Mouse (Mus musculus) gastrocnemius, adult 2 months (tissue): ENCODE measurements around the gene Sesn1. TPM values are rescaled to one million over a fixed set of nuclear protein-coding genes. Genes with fewer than 3 reads are reported as not detected.
"Not testable (repeated sequence)": the region's sequence is repeated elsewhere in the genome, so short reads cannot be mapped to it uniquely, and the experiment has no call there.

Source experiments
- DNase-seq: peaks from one replicate; pipeline ENCODE4 v3.0.0; 2022
- H3K27ac ChIP-seq: fragments of 200-600 bp; 2 replicates; pipeline ENCODE4 v1.8.1; 2022; ENCODE audit warnings: mild to moderate bottlenecking
- H3K4me3 ChIP-seq: fragments of 200-600 bp; 2 replicates; pipeline ENCODE4 v1.8.1; 2022; ENCODE audit warnings: mild to moderate bottlenecking, moderate library complexity
- CTCF ChIP-seq: fragments of 200-600 bp; IDR thresholded peaks from 2 replicates; pipeline ENCODE4 v1.8.1; 2022; ENCODE audit warnings: antibody characterized with exemption, mild to moderate bottlenecking, moderate library complexity
- intact Hi-C: fragments of 180-260 bp; cut with DNase I; formaldehyde crosslinking; loops from one replicate; pipeline ENCODE4 v1.15.1; 2025
- total RNA-seq, 2 experiments: library from RNA; stranded (reverse); gene quantifications; 2 replicates each; pipeline ENCODE4 v1.2.3; 2021

Sesn1 gene
- total RNA-seq, 2 experiments from 2014 or later = 18.5 to 52.7 TPM

GRCm38 (mm10) chr10:41809080-41809770, 510 bp upstream of the Sesn1 start:
- TF ChIP-seq CTCF = no peak
- peak; percentile 88 for DNase-seq
- Histone ChIP-seq H3K27ac (peak overlapping the region; percentile 97), H3K4me3 (peak overlapping the region; percentile 93)
- intact Hi-C loops = loop anchor here (10.0 kb wide), 1 partner anchor 294 kb away; the partner anchor contains the start of gene Cd164

DNA sequence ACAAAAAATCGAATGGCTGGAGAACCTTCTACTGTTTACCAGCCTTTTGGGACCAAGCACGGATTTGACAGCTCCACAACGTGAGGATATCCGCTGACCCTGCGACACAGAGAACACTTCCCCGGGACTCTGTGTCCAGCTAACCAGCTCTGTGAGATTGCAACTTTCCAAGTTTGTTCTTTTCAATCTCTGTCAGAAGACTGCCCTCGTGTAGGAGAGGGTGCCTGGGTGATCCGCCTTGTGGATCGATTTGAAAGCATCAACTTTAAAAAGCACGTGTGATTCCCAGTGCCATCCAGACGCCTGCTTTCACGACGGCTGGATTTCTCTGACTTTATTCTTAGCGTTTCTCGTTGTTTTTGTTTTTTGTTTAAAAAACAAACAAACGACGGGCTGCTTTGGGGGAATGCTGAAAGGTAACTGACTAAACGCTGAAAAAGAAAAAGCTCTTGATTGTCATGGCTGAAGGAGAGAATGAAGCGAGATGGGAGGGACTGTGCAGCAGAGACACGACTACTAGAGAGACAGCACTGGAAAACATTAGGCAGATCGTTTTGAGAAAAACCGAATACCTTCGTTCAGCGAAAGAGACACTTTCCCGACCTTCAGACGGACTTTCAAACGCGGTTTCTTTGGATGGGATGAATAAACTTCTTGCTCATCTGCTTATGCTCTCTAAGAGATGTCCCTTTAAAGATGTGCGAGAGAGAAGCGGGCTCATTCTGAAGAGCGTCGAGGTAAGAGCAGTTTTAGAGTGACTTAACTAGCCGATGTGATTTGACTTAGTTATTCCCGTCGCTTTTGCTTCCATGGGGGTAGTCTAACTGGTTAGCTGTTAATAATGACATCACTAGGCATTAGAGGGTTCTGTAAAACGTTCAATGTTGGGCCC, 1.1 kb downstream of the Sesn1 start:
- Histone ChIP-seq H3K4me3 (peak overlapping the region; percentile 93), H3K27ac (peak overlapping the region; percentile 97)
- intact Hi-C loops = no loop called here
- no peak for TF ChIP-seq CTCF
- no peak for DNase-seq

DNA sequence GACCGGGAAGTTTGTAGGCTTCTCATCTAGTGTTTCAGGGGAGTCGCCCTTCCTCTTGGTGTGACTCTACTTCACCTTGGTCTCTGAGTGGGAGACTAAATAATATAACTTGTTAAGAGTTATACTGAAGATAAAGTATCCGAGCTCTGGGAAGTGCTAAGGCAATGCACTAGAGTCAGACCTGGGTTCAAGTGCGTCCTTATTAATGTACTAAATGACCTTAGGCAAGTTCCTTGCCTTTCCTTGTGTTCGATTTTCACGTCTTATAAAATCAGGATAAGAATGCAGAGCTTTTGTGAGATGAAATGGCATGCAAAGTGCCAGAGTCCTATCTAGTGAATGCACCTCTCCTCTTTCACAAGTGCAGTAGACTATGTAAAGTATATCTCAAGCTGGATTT, 2.8 kb downstream of the Sesn1 start:
- H3K27ac ChIP-seq = peak overlapping the region; percentile 97
- DNase-seq = no peak
- H3K4me3 ChIP-seq = peak overlapping the region; percentile 93
- no peak for TF ChIP-seq CTCF
- intact Hi-C loops = no loop called here

- intact Hi-C loops = no loop called here
- H3K27ac ChIP-seq = peak overlapping the region; percentile 48
- no peak for TF ChIP-seq CTCF
Measured at GRCm38 (mm10) chr10:41814305-41814853, 4.6 kb downstream of the Sesn1 start.

DNA sequence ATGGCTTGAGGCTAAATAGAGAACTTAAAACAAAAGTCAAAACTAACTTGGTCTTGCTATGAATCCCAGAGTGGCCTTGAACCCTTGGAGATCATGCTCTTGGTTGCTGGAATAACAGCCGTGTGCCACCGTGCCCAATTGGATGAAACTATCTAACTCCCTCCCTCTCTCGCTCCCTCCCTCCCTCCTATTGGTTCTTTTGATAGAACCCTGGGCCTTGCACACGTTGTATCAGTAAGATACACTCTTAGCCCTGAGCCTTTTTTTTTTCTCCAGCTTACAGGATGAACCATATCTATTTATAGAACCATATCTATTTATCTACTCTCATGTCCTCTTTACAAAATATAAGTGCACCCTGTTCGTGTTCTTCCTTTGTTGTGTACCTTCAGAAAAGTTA, 6.8 kb downstream of the Sesn1 start:
- no peak for TF ChIP-seq CTCF
- Histone ChIP-seq H3K27ac (peak overlapping the region; percentile 84), H3K4me3 (no peak overlapping the region)
- intact Hi-C loops = no loop called here
- no peak for DNase-seq

More at GRCm38 (mm10) chr10:41814305-41814853, 4.6 kb downstream of the Sesn1 start:
- DNase-seq = no peak
- H3K4me3 ChIP-seq = no peak overlapping the region

GRCm38 (mm10) chr10:41818036-41818732, 8.4 kb downstream of the Sesn1 start:
- Histone ChIP-seq H3K4me3 (no peak overlapping the region), H3K27ac (peak overlapping the region; percentile 84)
- DNase-seq = no peak
- no peak for TF ChIP-seq CTCF
- intact Hi-C loops = no loop called here

DNA sequence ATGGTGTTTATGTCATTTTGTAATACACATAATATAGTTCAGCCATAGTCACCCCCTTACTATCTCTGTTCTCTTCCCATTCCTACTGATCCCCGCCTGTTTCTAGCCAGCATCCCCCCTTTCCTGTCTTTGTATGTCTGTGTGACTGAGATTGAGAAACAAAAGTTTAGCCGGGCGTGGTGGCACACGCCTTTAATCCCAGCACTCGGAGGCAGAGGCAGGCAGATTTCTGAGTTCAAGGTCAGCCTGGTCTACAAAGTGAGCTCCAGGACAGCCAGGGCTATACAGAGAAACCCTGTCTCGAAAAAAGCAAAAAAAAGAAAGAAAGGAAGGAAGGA, 9.0 kb downstream of the Sesn1 start:
- H3K4me3 ChIP-seq, DNase-seq, intact Hi-C loops: not testable (repeated sequence)
- H3K27ac ChIP-seq = peak overlapping the region; percentile 84

DNA sequence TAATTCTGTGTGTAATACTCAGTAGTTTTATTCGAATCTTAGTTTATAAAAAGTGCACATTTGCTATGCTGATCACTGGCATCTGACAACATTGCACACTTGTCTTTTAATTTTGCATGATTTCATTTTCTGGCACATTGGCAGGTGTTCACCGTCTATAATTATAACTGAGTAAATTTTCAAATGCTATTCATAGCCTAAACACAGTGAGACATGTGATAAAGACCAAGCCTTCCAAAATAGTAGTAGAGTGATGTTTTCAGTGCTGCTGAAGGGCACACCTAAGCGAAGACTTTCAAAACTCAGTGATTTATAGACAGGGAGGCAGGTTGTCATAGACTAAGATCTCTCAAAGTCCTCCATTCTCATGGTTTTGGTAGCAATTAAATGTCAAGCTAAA, 9.6 kb downstream of the Sesn1 start:
- TF ChIP-seq CTCF = no peak
- DNase-seq = no peak
- Histone ChIP-seq H3K4me3 (no peak overlapping the region), H3K27ac (peak overlapping the region; percentile 84)
- intact Hi-C loops = no loop called here

DNA sequence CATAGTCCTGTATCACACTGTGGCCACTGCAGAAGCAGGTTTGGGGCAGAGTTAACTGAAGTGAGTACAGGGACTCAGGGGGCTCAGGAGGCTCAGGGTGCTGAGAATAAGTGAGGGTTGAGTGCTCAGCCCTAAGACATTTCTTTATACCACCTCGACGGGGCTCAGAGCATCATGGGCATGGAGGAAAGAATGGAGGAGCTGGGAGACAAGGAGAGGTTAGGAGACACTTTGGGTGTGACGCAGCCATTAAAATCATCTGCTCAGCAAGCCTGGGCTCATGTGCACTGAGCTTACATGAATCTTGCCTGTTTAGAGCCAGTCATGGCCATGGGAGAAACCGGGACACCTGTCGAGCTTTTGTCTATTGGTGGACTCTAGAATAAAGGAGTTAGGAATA, 10.7 kb downstream of the Sesn1 start:
- no peak for DNase-seq
- intact Hi-C loops = no loop called here
- H3K27ac ChIP-seq = peak overlapping the region; percentile 84
- H3K4me3 ChIP-seq = no peak overlapping the region
- TF ChIP-seq CTCF = no peak

DNA sequence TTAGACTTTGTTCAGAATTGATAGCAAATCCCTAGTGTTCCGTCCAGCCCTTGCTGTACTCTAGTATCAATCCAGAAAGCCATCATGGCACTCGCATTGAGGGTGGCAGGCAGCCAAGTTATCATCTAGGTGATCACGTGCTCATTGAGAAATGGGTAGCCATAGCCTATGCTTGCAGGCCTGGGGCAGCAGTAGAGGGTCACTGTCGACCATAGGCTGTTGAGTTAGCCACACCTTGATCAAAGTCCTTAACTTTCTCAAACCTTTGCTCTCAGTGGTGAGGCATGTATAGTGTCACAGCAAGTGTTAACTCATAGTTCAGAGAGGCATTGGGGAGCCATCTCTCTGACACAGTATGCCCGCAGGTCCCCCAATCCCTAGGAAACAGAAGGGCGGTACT, 11.4 kb downstream of the Sesn1 start:
- intact Hi-C loops = no loop called here

DNA sequence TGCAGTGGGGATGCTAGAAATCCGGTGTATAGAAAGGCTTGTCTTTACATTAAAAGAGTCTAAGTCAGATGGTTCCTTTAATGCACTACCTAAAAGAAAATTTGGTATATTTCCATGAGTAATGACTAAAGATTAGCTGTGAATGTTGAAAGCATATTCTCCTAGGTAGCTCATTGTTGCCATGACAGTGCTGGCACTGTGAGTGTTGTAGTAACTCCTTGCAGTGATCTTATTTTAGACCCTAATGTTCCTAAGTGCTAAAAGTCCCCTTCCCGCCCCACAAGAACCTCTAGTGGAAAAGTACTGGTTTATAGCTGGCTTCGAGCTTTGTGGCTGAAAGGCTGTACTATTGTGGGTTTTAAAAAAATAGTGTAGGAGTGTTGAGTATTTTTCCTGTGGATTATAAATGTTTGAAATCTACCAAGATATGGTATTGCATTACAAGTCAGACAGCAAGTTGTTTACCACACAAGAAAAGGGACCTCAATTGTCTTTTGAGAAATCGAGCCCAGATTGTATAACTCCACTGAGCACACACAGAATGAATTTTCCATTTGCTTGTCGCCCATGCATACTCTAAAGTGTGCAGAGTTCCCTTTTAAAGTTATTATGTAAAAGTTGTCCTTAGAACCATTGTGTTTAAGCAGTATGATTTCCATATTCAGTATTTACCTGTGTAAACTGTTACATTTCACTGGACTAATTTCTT, 13.0 kb downstream of the Sesn1 start:
- H3K4me3 ChIP-seq = no peak overlapping the region
- peak overlapping the region; percentile 77 for H3K27ac ChIP-seq
- TF ChIP-seq CTCF = no peak
- DNase-seq = no peak
- intact Hi-C loops = no loop called here

More for the DNA sequence above, 11.4 kb downstream of the Sesn1 start:
- Histone ChIP-seq H3K27ac (peak overlapping the region; percentile 77; the same call in 1 of the 2 replicates), H3K4me3 (no peak overlapping the region)
- no peak for TF ChIP-seq CTCF
- DNase-seq = no peak

DNA sequence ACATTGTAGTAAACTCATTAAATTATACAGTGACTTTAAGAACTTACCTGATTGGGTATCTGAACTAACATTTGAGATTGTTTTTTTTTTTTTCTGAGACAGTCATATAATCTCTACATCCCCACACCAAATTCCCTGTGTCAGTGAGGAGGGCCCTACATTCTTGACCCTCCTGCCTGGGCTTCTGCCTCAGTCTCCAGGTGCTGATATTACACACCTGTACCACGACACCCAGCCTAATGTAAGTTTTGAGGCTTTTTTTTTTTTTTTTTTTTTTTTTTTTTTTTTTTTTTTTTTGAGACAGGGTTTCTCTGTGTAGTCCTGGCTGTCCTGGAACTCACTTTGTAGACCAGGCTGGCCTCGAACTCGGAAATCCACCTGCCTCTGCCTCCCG, 13.5 kb downstream of the Sesn1 start:
- peak overlapping the region; percentile 77 for H3K27ac ChIP-seq
- H3K4me3 ChIP-seq, DNase-seq, intact Hi-C loops: not testable (repeated sequence)
